Mouse (Mus musculus): ENCODE measurements at regions not wholly inside any gene's neighbourhood (a gene's known extent, or its start where the extent isn't known, plus 50 kb on each side); places are given as distances from the start of the nearest gene placed in this dataset.

GRCm38 (mm10) chr8:36030237-36030636 lies 264.6 kb downstream of the Gm19410 start:
- no peak for DNase-seq
- intact Hi-C loops (cut with DNase I), result no loop called here

DNA sequence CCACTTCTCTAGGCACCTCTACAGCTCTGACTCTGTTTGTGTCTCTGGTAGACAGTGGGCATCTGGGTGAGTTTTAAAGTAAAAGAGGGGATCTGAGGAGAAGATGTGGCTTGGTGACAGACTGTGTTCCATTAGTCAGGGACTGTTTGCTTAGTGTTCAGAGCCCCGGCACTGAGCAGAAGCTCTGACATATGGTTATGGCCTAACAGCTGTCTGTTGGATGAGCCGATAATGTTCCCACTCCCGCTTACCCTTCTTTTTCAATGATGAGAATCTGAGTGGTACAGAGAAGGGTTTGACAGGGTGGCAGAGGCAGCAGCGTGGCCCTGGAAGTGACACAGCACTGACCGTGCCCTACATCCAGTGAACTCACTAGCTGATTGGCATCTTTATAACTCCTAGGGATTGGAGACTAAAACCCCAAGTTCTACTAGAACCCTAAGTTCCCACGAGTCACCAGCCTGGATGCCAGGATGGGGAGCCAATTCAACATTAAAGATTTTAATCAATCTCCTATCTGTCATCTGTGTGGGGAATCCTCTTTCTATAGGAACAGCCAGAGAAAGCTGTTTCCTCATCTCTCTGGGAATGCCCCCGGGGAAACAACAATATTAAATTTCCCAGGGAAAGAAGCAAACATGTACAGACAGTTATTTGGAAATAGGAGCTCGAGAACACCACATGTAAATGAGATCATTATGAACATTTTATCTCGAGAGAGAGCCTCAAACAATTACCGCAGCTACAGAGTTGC lies 266.6 kb downstream of the Gm19410 start:
- intact Hi-C loops (cut with DNase I), result no loop called here

DNA sequence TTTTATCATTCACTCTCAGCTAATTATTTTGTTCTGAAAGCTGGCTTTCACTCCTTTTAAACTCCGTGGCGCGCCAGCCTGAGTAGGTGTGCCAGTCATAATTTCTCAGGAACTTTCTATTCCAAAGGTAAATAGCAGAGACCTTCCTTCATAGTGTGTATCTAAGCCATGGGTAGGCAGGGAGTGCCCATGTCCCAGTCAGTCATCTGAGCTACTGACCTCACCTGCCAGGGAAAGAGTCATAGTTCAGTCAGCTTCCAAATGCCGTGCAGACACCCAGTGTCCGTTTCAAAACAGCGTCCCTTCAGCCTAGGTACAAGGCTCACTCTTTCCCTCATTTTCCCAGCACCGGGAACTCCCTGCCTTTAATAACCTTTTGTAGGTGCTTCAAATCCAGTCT lies 269.7 kb downstream of the Gm19410 start:
- intact Hi-C loops (cut with DNase I), result no loop called here
- DNase-seq, result no peak

More for the DNA sequence above, 266.6 kb downstream of the Gm19410 start:
- no peak for DNase-seq

- intact Hi-C loops (cut with DNase I), result no loop called here
- no peak for DNase-seq
Measured at GRCm38 (mm10) chr8:36036271-36036670, 270.7 kb downstream of the Gm19410 start.

DNA sequence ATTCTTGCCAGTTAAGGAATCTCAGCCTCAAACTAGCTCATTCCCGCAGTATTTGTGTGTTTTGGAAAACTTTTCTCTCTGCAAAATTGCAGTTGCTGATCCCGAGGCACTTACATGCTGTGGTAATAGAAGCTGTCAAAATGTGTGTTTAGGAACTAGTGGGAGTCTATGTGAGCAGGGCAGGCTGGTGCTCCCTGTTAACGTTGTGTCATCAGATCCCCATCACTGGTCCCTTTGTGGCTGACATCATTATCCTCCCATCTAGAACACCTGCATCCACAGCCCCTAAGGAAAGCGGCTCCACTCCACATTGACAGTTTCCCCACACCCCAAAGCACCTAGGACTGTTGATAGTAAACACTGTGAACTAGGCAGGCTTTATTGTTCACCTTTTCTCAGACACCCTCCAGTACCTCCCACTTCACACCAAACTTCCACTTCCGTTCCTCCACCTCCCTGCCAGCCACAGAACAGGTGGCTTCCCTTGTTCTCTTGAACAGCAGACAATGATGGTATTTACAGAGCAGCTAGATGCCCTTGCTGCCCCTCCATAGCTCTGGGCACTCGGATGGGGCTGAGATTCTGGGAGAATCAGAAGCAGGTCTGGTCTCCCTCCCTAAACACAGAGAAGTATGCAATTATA lies 275.8 kb downstream of the Gm19410 start:
- no peak for DNase-seq
- intact Hi-C loops (cut with DNase I), result no loop called here

DNA sequence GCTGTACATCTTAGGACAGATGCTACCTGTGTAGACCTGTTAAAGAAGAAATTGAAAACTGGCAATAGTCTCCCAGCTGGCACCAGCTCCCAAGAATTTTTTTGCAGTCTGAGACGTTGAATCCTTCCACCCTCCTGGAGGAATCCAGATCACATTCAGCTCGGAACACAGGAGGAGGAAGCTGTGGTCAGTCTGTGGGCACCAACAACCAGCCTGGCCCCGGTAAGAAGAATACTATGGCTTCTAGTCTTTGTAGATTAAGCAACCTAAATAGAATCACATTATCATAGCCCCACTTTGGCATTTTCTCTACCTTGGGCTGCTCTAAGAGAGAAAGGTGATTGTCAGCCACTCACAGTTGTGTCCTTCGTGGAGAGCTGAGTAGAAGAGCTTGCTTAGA lies 277.0 kb downstream of the Gm19410 start:
- intact Hi-C loops (cut with DNase I), result no loop called here

More for the DNA sequence above, 277.0 kb downstream of the Gm19410 start:
- DNase-seq, result no peak

Small RNA genes in the stretch of these regions (microRNA-seq; reads per million reads assigned to microRNA genes)
- gene Gm22030, result 0 reads per million in 2 experiments

Measured in heart, postnatal 10 days (tissue).